Mouse (Mus musculus) stomach, postnatal 0 days (tissue): Measurements from ENCODE around the gene Mob3a.
A peak's percentile ranks its signal among the peaks of the same experiment; 100 is the strongest.

Source experiments
- CTCF ChIP-seq: IDR thresholded peaks from 2 replicates; pipeline ENCODE4 v1.5.1; 2016; ENCODE audit warnings: antibody characterized with exemption, low read depth, mild to moderate bottlenecking, moderate library complexity
- EP300 ChIP-seq: optimal IDR thresholded peaks from 2 replicates; pipeline ENCODE3; 2016; ENCODE audit warnings: antibody characterized with exemption

DNA sequence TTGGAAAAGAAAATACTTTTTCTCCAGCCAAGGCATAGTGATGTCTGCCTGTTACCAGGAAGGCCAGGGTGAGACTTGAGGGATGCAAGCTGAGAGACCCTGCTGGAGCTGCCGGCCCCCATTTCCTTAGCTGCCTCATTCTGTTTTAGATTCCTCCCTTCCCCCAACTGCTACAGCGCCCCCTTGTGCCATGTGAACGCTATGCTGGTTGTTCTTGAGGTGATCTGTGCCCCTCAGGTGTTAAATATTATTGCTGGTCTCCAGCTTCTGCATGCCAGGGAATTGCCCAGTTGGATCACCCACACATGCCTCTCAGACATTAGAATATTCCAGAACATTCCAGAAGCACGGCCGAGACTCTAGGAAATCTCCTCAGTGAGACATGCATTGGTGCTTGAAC lies 40.6 kb downstream of the Mob3a start:
- peak; percentile 80 for TF ChIP-seq CTCF
- TF ChIP-seq EP300: no peak
